Mouse (Mus musculus) forebrain, embryonic 13.5 days (tissue): Measurements from ENCODE around the gene Tiparp. TPM values are rescaled to one million over a fixed set of nuclear protein-coding genes. Genes with fewer than 3 reads are reported as not detected.

Experiments used
- ATAC-seq: fragments of 200-750 bp; cut with Nextera tagmentation; 2 replicates; pipeline ENCODE4 v1.8.0; 2017
- H3K27ac ChIP-seq: fragments of 300-500 bp; sonication (generic); 2 replicates; pipeline ENCODE4 v1.5.1; 2015; ENCODE audit warnings: inconsistent platforms, mild to moderate bottlenecking, moderate library complexity
- H3K27me3 ChIP-seq: fragments of 300-500 bp; sonication (generic); 2 replicates; pipeline ENCODE4 v1.6.1; 2015; ENCODE audit warnings: mild to moderate bottlenecking, inconsistent platforms
- H3K36me3 ChIP-seq: fragments of 300-500 bp; sonication (generic); 2 replicates; pipeline ENCODE4 v1.6.1; 2015; ENCODE audit warnings: mild to moderate bottlenecking, inconsistent platforms; ENCODE audit not compliant: poor library complexity, severe bottlenecking
- H3K4me1 ChIP-seq: fragments of 300-500 bp; sonication (generic); 2 replicates; pipeline ENCODE4 v1.6.1; 2015; ENCODE audit warnings: inconsistent platforms
- H3K4me2 ChIP-seq: fragments of 300-500 bp; sonication (generic); 2 replicates; pipeline ENCODE4 v1.6.1; 2015; ENCODE audit warnings: inconsistent platforms, mild to moderate bottlenecking, moderate library complexity
- H3K4me3 ChIP-seq: fragments of 300-500 bp; sonication (generic); 2 replicates; pipeline ENCODE4 v1.5.1; 2015; ENCODE audit warnings: mild to moderate bottlenecking, inconsistent platforms
- H3K9ac ChIP-seq: fragments of 300-500 bp; sonication (generic); 2 replicates; pipeline ENCODE4 v1.6.1; 2015; ENCODE audit warnings: mild to moderate bottlenecking, inconsistent platforms
- H3K9me3 ChIP-seq: fragments of 300-500 bp; sonication (generic); replicated peaks from 2 replicates; pipeline ENCODE4 v1.6.1; 2016; ENCODE audit warnings: inconsistent platforms
- WGBS: fragments of 180-500 bp; shearing (Covaris S2); methylation state at CpG from one replicate; pipeline ENCODE4 v1.1.7; 2015; 5-methylcytosine and 5-hydroxymethylcytosine counted together
- polyA plus RNA-seq: library from polyadenylated mRNA; unstranded; fragments of >200 nt; fragmentation: Nextera tagmentation; extraction: Ambion mirVana; gene quantifications from 2 replicates; pipeline ENCODE4 v1.2.1, GENCODE M21; 2015

Tiparp gene
- polyA plus RNA-seq, 1 experiment from 2014 or later, result 28.1 TPM

DNA sequence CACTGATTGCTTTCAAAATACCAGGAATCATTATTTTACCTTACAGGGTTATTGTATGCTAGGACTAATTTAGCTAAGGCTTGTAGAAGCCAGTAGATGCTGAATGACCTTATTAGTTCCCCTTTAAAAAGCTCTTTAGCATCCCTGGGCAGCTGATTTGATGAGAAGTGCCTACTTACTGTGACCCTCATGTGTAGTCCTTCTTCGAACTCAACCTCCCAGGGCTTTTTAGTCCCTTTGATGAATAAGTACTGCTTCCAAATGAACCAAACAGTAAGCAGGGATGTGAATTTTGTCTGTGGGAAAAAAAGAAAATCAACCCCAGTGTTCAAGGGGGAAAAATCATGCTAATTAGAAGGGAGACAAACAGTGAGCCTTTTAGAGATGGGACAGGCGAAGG lies 58.8 kb downstream of the Tiparp start:
- 34% methylated on average over 2 of the region's 2 CpGs for WGBS
- ATAC-seq, result peak; percentile 17; the same call in 1 of the 2 replicates
- no peak overlapping the region for H3K9ac ChIP-seq
- no peaks in the 10 kb centered on the region for H3K9me3 ChIP-seq
- H3K36me3 ChIP-seq, result no peaks in the 10 kb centered on the region
- H3K27ac ChIP-seq, result no peak overlapping the region
- peaks cover 5% of the 10 kb centered on the region; the same call in 1 of the 2 replicates for H3K27me3 ChIP-seq
- peaks cover 13% of the 10 kb centered on the region; the same call in 1 of the 2 replicates for H3K4me1 ChIP-seq
- H3K4me3 ChIP-seq, result no peak overlapping the region
- H3K4me2 ChIP-seq, result peak overlapping the region; percentile 57

DNA sequence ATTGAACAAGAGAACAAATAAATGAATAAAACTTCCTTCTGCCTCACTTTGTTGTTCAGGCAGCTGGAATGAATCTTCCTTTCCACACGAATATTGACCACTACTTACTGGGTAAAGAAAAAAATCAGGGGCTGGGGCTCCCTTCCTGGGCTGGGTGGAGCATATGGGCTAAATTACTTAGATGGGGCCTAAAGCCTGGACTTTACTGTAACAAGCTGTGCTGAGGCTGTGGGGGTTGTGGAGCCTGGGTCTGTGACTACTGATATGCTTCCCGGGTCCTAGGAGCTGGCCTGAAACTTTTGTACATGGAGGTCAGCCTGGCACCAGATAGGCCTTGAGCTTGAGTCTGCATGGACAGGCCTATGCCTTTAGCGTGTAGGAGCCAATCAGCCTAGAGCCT lies 60.2 kb downstream of the Tiparp start:
- Histone ChIP-seq H3K27me3 (peaks cover 5% of the 10 kb centered on the region; the same call in 1 of the 2 replicates), H3K4me1 (peaks cover 13% of the 10 kb centered on the region; the same call in 1 of the 2 replicates), H3K4me2 (no peak overlapping the region), H3K9me3 (no peaks in the 10 kb centered on the region), H3K27ac (no peak overlapping the region), H3K36me3 (no peaks in the 10 kb centered on the region), H3K9ac (no peak overlapping the region), H3K4me3 (no peak overlapping the region)
- ATAC-seq, result no peak
- WGBS, result 69% methylated on average over 3 of the region's 3 CpGs

DNA sequence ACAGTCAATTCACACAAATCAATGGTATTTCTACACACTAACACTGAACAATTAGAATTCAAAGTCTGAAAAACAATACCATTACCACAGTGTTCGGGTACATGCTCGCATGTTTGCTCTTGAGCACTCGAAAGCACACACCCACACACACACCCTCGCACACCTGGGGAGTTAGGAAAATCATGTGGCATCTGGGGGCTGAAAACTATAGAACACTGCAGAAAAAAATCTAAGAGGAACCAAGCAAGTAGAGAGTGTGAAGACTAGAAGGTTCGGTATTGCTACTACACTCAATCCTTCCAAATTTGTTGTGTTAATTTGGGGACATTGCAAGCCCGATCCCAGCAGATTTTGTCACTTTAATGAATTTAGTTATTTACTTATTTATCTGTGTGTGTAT lies 64.6 kb downstream of the Tiparp start:
- WGBS, result 94% methylated on average over 6 of the region's 6 CpGs
- Histone ChIP-seq H3K4me2 (no peak overlapping the region), H3K4me3 (no peak overlapping the region), H3K9me3 (no peaks in the 10 kb centered on the region), H3K27ac (no peak overlapping the region), H3K9ac (no peak overlapping the region), H3K4me1 (peaks cover 2% of the 10 kb centered on the region; the same call in 1 of the 2 replicates), H3K36me3 (no peaks in the 10 kb centered on the region), H3K27me3 (no peaks in the 10 kb centered on the region)
- no peak for ATAC-seq

DNA sequence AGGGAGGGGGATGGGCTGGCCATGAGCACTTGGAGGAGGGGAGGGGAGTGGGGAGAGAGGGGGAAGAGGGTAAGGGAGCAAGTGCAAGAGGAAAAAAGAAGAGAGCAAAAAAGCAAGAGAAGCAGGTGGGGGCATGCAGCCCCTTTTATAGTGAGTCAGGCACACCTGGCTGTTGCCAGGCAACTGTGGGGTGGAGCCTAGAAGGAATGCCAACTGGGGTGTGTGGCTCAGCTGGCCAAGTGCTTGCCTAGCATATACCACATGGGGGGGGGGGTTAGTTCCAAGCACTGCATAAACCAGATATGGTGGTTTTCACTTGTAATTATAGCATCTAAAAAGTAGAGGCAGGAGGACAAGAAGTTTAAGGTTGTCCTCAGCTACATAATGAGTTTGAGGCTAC lies 66.3 kb downstream of the Tiparp start:
- H3K4me2 ChIP-seq, result no peak overlapping the region
- no peak for ATAC-seq
- H3K4me1 ChIP-seq, result peaks cover 11% of the 10 kb centered on the region; the same call in 1 of the 2 replicates
- H3K36me3 ChIP-seq, result no peaks in the 10 kb centered on the region
- H3K4me3 ChIP-seq, result no peak overlapping the region
- no peak overlapping the region for H3K9ac ChIP-seq
- no peak overlapping the region for H3K27ac ChIP-seq
- H3K27me3 ChIP-seq, result no peaks in the 10 kb centered on the region
- no peaks in the 10 kb centered on the region for H3K9me3 ChIP-seq

DNA sequence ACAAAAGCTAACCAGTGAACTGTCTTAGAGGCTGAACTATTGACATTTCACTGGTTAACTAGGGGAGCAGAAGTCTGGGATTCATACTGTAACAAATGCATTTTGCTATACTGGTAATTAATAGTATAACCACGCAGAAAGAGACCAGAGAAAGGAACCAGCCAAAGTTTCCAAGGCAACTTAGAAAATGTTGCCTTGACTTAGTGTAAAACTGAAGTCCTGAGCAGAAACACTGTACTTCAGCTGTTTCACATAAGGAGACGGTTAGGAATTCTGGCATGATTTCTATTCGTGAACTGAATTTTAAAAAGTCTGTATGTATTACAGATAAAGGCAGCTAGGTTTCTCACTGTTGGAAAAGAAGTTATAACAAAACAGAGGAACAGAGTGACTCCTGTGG lies 67.0 kb downstream of the Tiparp start:
- no peak overlapping the region for H3K4me2 ChIP-seq
- H3K27ac ChIP-seq, result no peak overlapping the region
- no peak overlapping the region for H3K4me3 ChIP-seq
- H3K9me3 ChIP-seq, result no peaks in the 10 kb centered on the region
- ATAC-seq, result no peak
- H3K9ac ChIP-seq, result no peak overlapping the region
- WGBS, result 82% methylated on average over 3 of the region's 3 CpGs
- no peaks in the 10 kb centered on the region for H3K27me3 ChIP-seq
- H3K4me1 ChIP-seq, result peaks cover 11% of the 10 kb centered on the region; the same call in 1 of the 2 replicates
- no peaks in the 10 kb centered on the region for H3K36me3 ChIP-seq

DNA sequence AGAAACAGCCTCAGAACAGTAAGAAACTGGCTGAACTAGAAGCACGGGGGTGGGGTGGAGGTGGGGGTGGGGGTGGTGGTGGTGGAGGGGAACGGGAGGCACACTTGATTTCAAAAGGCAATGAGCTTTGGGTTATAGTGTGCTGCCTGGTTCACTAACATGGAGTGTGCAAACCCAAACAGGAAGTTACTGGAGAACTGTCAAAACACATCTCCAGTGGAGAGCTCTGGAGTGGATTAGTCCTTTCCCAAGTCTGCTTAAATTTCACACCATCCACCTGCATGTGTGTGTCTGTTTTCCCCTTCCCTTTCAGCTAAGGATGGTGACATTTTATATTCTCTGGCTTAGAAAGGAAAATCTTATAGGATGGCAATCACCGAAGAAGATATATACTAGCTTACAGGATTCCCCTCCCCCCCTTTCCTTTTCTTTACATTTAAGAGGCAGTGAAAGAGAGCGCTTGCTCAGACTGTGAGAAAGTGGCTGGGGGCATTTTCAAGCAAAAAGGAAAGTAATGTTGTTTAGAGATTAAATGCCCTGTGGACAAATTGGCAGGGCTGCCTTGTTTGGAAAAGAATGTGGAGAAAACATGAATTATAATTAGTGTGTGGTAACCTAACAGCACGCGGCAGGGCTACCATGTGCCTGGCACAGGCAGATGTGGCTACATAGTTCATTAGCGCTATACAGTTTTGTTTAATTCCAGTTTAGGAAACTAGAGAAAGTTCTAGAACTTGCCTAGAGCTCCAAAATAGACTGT lies 70.0 kb downstream of the Tiparp start:
- 34% methylated on average over 7 of the region's 7 CpGs for WGBS
- 0 out of 2 replicates have a peak, but pooled peaks have one; percentile 27 for ATAC-seq

DNA sequence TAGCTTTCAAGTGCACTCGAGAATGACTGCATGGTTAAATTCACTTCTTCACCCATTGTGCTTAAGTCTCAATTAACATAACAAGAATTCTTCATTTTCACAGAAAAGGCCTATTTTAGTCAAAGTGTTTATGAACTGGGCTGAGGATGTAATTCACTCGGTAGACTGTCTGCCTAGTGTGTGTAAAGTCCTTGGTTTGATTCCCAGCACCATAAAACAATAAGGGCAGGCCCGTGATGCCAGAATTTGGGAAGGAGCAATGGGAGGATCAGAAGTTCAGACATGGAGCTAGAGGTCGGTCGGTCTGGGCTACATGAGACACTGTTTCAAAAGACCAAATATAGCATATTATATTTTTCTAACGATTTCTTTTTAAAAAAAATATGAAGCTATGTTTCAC lies 70.9 kb downstream of the Tiparp start:
- H3K36me3 ChIP-seq, result no peaks in the 10 kb centered on the region
- no peak overlapping the region for H3K4me2 ChIP-seq
- H3K27ac ChIP-seq, result no peak overlapping the region
- peaks cover 11% of the 10 kb centered on the region; the same call in 1 of the 2 replicates for H3K4me1 ChIP-seq
- WGBS, result 78% methylated on average over 6 of the region's 6 CpGs
- no peak overlapping the region for H3K9ac ChIP-seq
- ATAC-seq, result no peak
- H3K27me3 ChIP-seq, result no peaks in the 10 kb centered on the region
- H3K4me3 ChIP-seq, result no peak overlapping the region
- no peaks in the 10 kb centered on the region for H3K9me3 ChIP-seq

More for the DNA sequence above, 70.0 kb downstream of the Tiparp start:
- Histone ChIP-seq H3K4me3 (no peak overlapping the region), H3K27me3 (no peaks in the 10 kb centered on the region), H3K4me2 (no peak overlapping the region), H3K36me3 (no peaks in the 10 kb centered on the region), H3K9ac (no peak overlapping the region), H3K27ac (no peak overlapping the region), H3K4me1 (peaks cover 11% of the 10 kb centered on the region; the same call in 1 of the 2 replicates), H3K9me3 (no peaks in the 10 kb centered on the region)

DNA sequence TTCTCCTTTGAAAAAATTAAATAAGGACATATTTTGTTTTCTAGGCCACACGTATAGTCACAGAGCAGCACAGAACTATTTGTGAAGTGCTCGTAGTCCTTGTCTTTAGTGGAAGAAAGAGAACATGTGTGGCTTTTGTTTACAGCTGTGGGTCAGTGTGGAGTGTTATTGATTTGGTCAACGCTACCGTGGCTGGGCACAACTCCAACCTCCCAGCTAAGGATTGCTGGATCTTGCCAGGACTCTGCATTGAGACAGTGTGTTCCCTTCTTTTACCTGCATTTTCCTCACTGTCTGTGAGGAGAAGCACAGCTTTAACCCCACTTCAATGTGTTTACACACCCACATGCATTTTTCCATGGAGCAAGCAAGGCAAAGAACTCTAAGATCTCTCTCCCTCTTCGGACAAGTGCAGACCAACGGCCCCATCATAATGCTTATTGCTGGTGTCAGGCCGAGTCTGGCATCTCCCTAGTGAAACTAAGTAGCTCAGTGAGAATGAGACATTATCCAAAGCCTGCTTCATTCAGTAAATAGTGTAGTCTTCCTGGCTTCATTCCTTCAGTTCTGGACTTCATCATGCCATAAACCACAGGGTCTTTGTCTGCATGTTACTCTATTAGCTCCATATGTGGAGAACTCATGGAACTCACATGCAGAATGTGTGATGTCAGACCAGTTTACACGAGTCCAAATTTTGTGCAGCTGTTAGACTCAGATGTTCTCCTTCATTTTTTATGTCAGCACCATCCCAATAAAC lies 73.3 kb downstream of the Tiparp start:
- no peak overlapping the region for H3K27ac ChIP-seq
- no peaks in the 10 kb centered on the region for H3K9me3 ChIP-seq
- no peaks in the 10 kb centered on the region for H3K36me3 ChIP-seq
- H3K4me2 ChIP-seq, result no peak overlapping the region
- no peak overlapping the region for H3K9ac ChIP-seq
- H3K4me3 ChIP-seq, result no peak overlapping the region
- peaks cover 11% of the 10 kb centered on the region; the same call in 1 of the 2 replicates for H3K4me1 ChIP-seq
- no peak for ATAC-seq
- no peaks in the 10 kb centered on the region for H3K27me3 ChIP-seq
- WGBS, result 69% methylated on average over 8 of the region's 8 CpGs

DNA sequence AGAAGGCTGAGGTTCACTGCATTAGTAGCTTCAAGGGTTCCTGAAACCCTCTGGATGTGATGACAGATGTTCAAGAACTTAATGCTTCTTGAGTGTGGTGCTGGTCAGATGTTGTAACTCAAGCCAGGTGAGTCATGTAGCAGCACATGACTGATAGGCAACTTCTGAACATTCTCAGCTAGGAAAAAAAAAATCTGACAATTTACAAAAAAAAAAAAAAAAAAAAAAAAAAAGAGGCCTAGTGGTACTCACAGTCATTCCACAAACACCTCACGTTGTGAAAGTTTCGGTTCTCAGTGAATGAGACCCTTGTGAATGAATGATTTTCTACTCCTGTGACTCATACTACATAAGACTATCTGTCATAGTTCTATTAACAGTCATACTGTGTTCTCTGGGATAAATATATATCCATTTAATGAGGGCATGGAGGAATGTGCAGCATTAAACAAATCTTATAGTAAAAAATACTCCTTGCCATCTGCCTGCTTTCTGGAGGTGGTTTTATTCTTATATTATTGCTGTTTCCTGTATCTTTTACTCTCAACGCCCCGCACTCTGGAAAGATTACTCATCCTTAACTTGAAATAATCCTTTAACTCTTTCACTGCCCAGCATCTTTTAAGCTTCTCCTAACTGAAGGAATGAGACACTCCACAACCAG lies 75.3 kb downstream of the Tiparp start:
- Histone ChIP-seq H3K27ac (no peak overlapping the region), H3K4me2 (no peak overlapping the region), H3K4me1 (peaks cover 5% of the 10 kb centered on the region; the same call in 1 of the 2 replicates), H3K36me3 (no peaks in the 10 kb centered on the region), H3K4me3 (no peak overlapping the region), H3K27me3 (no peaks in the 10 kb centered on the region), H3K9me3 (no peaks in the 10 kb centered on the region), H3K9ac (no peak overlapping the region)
- ATAC-seq, result no peak
- WGBS, result 74% methylated on average over 4 of the region's 4 CpGs

Other genes with a start within 250 kb of the Tiparp start
- 161 and 175 TPM in 2 replicates for gene Ssr3, start 135.8 kb upstream of the Tiparp start, polyA plus RNA-seq
- 5.7 and 7.0 TPM in 2 replicates for gene Lekr1, start 137.8 kb downstream of the Tiparp start, polyA plus RNA-seq